Mouse (Mus musculus) embryonic stem cell, embryonic (primary cell): ENCODE measurements around the gene Cdon.
"Not testable (repeated sequence)": the region's sequence is repeated elsewhere in the genome, so short reads cannot be mapped to it uniquely, and the experiment has no call there.

Source experiments
- CTCF ChIA-PET, 4 experiments: fragments of 300-600 bp in 2 of 4; fragments of 350-600 bp in 2 of 4; sonication (Branson Sonifier 250); formaldehyde crosslinking; loops; one replicate each; lab custom pipeline; 2022; ENCODE audit warnings: inconsistent platforms in 2 of 4; lab: Charles Lee
- POLR2A ChIA-PET, 4 experiments: fragments of 300-600 bp in 2 of 4; fragments of 350-600 bp in 2 of 4; sonication (Branson Sonifier 250); formaldehyde crosslinking; loops; one replicate each; lab custom pipeline; 2022; ENCODE audit warnings: antibody characterized with exemption in 4 of 4, inconsistent platforms in 1 of 4; lab: Charles Lee

The Cdon gene

DNA sequence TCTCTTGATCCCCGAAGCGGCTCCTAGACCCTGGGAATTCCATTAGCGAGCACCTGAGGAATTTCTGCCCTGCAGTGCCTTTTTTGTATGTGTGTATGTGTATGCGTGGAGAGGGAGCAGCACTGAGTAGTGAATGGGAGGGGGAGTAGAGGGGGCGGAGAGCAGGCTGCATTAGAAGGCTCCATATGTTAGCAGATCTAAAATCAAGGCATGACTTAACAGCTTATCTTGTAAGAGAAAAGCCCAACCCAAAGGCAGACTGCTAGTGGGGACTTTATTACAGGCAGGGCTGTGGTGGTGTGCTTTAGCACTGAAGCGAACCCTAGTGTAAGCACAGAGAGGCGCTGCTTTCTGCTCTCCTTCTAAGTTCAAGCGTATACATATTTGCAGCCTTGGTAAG, 3.7 kb downstream of the Cdon start:
- CTCF ChIA-PET: no interaction called here
- POLR2A ChIA-PET: interaction anchor here in 1 of 4 experiments (0.8 to 1.4 kb wide), 4 partner anchors 10 to 98 kb away, joined by 3 to 4 read pairs (median 3); no protein-coding TSS in a partner anchor

DNA sequence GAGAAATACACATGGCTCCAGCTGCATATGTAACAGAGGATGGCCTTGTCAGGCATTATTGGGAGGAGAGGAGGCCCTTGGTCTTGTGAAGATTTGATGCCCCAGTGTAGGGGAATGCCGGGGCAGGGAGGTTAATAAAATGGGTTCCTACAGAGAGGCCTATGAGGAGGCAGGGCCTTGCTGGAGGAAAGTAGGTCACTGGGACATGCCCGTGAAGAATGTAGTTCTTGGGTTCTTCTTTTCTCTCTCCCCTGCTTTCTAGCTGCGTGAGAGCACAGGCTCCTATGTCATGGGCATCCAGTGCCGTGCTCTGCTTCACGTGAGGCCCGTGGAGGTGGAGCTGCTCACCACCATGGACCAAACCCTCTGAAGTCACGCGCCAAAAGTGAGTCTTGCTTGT, 9.5 kb downstream of the Cdon start:
- CTCF ChIA-PET: interaction anchor here in 1 of 4 experiments (0.6 kb wide), 1 partner anchor 432 kb away, joined by 4 read pairs; no protein-coding TSS in a partner anchor
- POLR2A ChIA-PET: interaction anchor here in 2 of 4 experiments (1.0 to 1.7 kb wide), 2 partner anchors 8 to 9 kb away, joined by 3 to 5 read pairs; partner anchors contain the start of gene Cdon (in 1 of the 2)

DNA sequence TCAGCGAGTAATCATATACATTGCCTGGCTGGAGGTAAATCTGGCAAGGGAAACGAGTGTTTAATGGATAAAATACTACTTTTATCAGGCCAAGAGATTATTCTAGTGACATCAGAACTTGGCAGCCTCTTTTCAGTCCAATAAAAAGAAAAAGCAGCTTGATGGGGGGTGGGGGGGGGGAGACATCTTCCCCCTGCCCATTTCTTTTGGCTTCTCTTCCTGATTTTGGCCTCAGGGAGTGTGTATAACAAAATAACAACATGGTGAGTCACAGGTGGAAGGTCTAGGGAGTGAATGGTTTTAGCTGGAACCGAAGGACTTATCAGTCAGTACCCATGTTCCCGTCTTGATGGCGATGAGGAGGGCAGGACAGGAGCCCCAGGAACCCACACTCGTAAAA, 10.5 kb downstream of the Cdon start:
- CTCF ChIA-PET: interaction anchor here in 1 of 4 experiments (0.6 kb wide), 1 partner anchor 48 kb away, joined by 4 read pairs; no protein-coding TSS in a partner anchor
- POLR2A ChIA-PET: interaction anchor here in 2 of 4 experiments (0.6 to 1.3 kb wide), 2 partner anchors 10 to 1424 kb away, joined by 3 to 6 read pairs; partner anchors contain the start of gene Cdon (in 1 of the 2)

DNA sequence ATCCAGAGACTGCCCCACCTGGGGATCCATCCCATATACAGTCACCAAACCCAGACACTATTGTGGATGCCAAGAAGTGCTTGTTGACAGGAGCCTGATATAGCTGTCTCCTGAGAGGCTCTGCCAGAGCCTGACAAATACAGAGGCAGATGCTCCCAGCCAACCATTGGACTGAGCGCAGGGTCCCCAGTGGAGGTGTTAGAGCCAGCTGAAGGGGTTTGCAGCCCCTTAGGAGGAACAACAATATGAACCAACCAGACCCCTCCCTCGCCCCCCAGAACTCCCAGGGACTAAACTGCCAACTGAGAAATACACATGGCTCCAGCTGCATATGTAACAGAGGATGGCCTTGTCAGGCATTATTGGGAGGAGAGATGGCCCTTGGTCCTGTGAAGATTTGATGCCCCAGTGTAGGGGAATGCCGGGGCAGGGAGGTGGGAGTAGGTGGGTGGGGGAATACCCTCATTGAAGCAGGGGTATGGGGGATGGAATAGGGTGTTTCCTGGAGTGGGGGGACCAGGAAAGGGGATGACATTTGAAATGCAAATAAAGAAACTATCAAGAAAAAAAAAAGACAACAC, 11.9 kb downstream of the Cdon start:
- POLR2A ChIA-PET: interaction anchor here in 1 of 4 experiments (1.0 kb wide), 1 partner anchor 9 kb away, joined by 4 read pairs; no protein-coding TSS in a partner anchor
- CTCF ChIA-PET: not testable (repeated sequence)

DNA sequence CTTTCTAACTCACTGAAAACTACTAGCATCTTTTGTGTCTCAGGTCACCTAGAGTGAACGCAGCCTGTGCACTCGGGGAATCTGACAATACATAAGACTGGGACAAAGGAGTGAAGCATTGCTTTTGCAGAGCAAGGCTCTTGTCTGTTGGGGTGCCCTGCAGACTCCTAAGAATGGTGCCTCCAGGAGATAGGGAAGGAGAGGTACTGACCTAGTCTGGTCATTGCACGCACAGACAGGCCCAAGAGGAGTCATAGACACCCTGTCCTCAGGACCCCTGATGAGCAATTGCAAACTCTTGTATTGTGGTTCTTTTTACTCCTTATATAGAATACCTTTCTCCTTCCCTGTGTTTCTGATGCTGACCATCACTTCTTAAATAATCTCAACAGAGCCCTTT, 13.4 kb downstream of the Cdon start:
- POLR2A ChIA-PET: interaction anchor here in 2 of 4 experiments (0.6 to 1.3 kb wide), 5 partner anchors 9 to 21 kb away, joined by 3 to 4 read pairs (median 3); no protein-coding TSS in a partner anchor
- CTCF ChIA-PET: interaction anchor here in 1 of 4 experiments (1.4 kb wide), 1 partner anchor 90 kb away, joined by 3 read pairs; no protein-coding TSS in a partner anchor

DNA sequence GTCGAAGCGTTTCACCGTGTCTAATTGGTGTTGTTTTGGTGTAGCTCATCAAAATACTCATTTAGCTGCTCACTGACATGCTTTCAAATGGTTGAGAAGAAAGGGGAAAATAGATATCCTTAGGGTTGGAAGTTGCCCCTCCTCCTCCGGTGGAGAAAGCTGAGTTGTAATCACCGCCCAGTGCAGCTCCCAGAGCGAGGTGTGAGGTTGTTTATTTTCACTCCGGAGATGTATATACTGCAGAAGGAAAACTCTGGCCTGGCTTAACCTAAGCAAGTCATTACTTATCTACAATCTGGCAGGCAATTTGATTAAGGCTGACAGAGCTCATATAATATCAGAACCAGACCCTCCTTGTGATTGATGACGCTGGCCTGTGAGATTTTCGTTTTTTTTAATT, 14.6 kb downstream of the Cdon start:
- ChIA-PET POLR2A (interaction anchor here in 2 of 4 experiments (0.7 to 1.4 kb wide), 6 partner anchors 8 to 443 kb away, joined by 3 to 4 read pairs (median 3); no protein-coding TSS in a partner anchor), CTCF (interaction anchor here in 1 of 4 experiments (1.4 kb wide), 1 partner anchor 89 kb away, joined by 3 read pairs; no protein-coding TSS in a partner anchor)

DNA sequence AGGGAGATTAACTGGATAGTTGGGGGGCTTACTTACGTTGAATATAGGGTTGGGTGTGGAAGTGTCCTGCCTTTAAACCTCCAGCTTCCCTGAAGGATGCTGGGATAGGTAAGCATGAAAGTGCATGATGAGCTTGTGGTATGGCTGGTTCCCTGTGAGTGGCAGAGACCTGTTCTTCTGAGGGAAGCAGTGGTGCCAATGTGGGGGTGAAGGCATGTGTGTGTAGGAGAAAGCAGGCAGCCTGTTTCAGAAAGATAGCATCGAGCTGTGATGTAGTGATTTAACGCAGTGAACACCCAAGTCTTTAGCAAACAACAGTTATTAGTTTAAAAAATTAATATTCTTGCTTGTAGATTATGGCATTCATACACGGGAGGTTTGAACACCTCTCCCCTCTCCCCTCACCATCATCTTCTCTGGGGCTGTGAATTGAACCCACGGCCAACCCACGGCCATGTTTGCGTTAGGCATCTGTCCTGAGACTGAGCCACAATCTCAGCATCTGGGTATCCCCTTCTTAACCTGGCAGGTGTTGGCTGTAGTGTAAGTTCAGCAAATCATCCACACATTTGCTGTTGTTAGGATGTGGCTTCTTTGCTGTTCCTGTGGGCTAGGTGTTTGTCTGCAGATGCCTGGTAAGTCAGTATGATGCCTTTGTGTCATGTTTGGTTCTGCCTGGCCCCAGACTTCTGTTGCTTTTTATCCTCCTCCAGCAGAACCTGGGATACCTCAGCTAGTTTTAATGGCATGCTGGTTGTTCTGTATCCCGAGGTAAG, 17.5 kb downstream of the Cdon start:
- CTCF ChIA-PET: interaction anchor here in 1 of 4 experiments (0.9 kb wide), 1 partner anchor 86 kb away, joined by 3 read pairs; no protein-coding TSS in a partner anchor
- POLR2A ChIA-PET: interaction anchor here in 1 of 4 experiments (1.3 to 2.0 kb wide), 3 partner anchors 9 to 99 kb away, joined by 3 to 7 read pairs (median 3); no protein-coding TSS in a partner anchor

DNA sequence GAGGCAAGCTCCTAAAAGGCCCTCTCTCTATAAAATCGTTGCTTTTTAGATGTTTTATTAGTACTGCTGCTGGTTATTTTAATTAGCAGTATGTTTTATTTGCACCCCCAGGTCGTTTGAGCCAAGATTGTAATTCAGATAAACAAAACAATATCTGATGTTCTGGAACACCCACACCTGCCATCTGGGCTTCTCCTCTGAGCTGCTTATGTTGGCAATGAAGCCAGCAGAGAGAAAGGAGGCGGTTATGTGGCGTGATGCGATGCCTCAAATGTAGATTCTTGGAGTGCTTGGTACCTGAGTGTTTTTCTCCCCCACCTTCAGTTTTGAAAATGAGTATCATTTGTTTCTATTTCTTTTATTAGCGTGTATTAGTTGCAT, 18.1 kb downstream of the Cdon start:
- POLR2A ChIA-PET: interaction anchor here in 1 of 4 experiments (1.3 to 2.0 kb wide), 3 partner anchors 9 to 98 kb away, joined by 3 to 7 read pairs (median 3); no protein-coding TSS in a partner anchor
- CTCF ChIA-PET: no interaction called here

DNA sequence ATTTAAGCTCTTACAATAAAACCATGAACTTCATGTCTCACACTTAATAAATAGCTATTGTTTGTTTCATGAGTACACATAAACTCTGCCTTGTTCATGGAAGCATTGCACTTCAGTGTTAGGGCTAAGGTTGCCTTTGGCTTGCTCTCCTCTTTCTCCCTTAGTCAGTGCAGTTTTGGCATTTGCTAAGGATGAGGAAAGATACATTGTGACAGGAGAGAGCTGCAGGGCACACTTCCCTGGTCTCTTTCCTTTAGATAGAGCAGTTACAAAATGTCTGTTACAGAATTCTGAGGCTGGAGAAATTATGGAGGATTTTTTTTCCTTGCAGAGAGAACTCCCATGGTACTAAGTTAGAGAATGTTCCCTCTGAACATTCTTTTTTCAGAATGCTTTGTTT, 18.8 kb downstream of the Cdon start:
- POLR2A ChIA-PET: no interaction called here
- CTCF ChIA-PET: no interaction called here

DNA sequence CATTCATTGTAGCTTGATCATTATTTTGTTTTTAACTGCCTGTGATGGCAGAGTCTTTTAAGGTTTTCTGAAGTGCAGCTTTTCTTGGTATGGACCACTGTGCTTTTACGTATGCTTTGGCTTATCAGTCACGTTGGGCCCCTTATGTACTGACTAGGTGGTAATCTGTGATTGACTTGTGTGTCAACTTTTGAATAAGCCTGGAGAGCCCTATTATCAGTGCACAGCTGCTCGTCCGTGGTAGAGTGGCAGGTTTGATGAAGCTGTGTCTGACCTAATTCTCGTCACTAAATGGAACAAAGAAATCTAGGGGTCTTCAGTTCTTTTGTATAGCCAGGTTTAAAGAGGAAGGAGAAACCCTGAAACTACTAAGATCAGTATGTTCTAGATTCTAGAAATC, 21.5 kb downstream of the Cdon start:
- CTCF ChIA-PET: interaction anchor here in 1 of 4 experiments (1.0 kb wide), 1 partner anchor 92 kb away, joined by 7 read pairs; no protein-coding TSS in a partner anchor
- POLR2A ChIA-PET: interaction anchor here in 2 of 4 experiments (0.6 to 1.6 kb wide), 4 partner anchors 9 to 116 kb away, joined by 3 to 7 read pairs (median 4); partner anchors contain the start of gene Cdon (in 1 of the 2)

DNA sequence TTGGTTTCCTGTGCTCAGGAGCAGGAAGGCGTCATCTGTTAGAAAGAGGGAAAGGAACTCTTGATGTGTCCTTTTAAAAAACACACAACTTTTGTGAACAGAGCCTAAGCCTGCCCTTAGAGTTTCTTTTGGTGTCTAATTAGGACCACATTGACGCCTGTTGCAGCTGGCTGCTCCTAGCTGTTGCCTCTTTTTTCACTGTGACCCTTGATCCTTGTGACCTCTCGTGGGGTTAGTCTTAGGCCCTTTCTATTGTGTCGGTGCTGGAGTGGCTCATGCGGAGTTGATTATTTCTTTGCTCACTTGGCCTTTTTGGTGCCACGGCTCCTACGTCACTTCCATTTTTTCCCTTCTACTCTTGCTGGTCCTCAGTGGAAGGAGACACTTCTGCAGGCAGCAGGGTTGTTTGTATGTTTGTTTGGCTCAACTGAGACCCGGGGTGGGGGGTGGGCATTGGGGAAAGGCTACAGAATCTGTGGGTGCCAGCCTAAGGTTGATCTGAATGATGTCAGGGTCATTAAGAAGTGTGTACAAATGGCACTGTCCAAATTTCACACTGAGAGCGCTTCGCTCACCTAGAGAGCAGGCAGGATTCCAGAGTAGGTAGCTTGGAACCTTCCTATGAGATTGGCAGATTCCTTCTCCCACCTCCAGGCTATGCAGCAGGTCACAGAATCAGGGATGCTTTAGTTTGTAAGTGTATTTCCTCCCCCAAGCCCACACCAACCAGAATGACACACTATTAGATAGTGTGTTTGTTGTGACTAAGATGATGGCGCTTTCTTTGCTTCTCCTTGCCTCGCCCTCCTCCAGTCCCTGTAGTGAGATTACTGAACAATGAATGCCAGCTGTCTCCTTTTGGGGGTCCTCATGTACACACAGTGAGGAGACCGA, 22.9 kb downstream of the Cdon start:
- CTCF ChIA-PET: interaction anchor here in 1 of 4 experiments (1.0 kb wide), 1 partner anchor 91 kb away, joined by 7 read pairs; no protein-coding TSS in a partner anchor
- POLR2A ChIA-PET: interaction anchor here in 2 of 4 experiments (0.8 to 1.6 kb wide), 6 partner anchors 8 to 119 kb away, joined by 3 to 7 read pairs (median 3); partner anchors contain the start of gene Cdon (in 1 of the 2)

DNA sequence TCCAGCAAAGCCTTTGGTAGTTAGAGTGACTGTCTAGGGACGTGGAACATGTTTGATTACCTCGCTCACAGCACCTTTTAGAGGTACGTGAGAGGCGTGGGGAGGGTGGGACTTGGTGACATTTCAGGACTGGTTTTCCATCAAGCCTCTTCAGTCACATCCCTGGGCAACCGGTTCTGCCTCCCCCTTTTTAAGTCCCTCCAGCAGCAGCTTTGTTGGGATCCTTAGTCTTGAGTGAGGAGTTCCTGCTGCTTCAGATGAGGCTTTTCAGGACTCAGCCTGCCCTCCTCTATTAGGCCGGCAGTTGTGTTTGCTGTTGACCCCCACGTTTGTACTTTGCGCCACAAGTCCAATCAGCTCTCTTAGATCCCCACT, 23.6 kb downstream of the Cdon start:
- POLR2A ChIA-PET: interaction anchor here in 1 of 4 experiments (0.8 kb wide), 1 partner anchor 89 kb away, joined by 3 read pairs; no protein-coding TSS in a partner anchor

DNA sequence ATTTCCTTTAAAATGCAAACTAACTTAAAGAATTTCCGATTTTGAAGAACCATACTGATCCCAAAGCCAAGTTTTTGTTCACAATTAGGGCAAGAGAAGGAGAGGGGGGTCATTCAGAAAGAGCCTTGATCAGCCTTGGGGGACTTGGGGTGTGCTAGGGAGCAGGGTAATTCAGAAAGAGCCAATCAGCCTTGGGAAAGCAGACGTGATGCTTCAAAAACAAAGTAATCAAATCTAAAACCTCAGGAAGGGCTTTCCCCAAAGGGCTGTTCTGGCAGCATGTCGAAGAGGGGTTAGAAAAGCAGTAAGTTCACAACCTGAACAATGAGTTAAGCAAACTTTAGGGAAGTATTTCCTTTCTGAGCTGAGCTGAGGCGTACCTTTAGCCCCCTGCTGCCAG, 26.0 kb downstream of the Cdon start:
- POLR2A ChIA-PET: no interaction called here

More for the DNA sequence above, 23.6 kb downstream of the Cdon start:
- CTCF ChIA-PET: no interaction called here

DNA sequence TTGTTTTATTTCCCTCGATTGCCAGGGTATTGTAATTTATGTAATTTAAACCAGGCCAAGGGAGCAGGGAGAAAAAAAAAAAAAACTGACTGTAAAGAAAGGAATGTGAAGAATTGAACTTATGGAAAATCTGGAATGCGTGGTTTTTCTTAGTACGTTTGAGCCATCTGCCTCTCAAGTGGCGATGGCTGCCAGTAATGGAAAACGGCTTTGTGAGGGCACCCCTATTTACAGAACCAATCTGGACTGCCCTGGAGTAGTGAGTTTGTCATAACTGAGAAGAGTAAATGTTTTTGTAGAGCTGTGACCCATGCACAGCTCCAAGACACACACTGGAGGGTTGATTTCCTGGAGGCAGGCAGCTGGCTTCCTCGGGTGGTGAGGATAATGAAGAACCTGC, 32.4 kb downstream of the Cdon start:
- ChIA-PET CTCF (no interaction called here), POLR2A (interaction anchor here in 1 of 4 experiments (1.0 kb wide), 1 partner anchor 19 kb away, joined by 3 read pairs; no protein-coding TSS in a partner anchor)

More for the DNA sequence above, 26.0 kb downstream of the Cdon start:
- CTCF ChIA-PET: no interaction called here

DNA sequence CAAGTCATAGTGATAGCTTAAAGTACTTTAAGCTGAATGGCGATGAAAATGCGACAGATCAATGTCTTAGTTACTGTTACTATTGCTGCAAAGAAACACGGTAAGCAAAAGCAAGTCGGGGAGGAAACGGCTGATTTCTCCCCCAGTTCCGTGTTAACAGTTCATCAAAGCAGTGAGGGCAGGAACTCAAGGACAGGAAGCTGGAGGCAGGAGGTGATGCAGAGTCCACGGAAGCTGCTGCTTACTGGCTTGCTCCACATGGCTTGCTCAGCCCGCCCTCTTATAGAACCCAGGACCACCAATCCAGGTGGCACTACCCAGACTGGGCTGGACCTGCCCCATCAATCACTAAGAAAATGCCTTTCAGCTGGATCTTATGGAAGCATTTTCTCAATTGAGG, 38.7 kb downstream of the Cdon start:
- ChIA-PET POLR2A (no interaction called here), CTCF (no interaction called here)

DNA sequence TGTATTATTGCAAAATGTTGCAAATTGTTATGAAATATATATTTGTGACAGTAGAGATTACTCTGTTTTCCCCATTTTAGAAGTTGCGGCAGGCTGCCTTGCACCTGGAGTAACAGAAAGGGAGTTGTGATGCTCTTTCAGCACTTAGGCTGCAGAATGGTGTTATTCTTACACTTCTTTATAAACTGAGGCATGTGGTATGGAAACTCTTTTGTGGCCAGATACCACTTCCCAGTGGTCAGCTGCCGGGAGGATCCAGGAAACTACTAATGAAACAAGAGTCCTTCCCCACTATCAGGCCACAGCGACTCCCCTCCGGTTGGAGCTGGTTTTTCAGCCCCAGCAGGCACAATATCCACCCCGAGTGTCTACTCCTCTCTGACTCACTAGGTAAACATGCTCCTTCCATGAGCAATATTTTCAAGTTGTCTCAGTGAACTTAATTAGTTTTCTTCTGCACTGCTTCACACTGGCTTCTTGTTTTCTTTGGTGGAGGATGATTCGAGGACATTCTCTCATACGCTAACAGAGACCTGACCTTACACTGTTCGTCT, 46.4 kb downstream of the Cdon start:
- ChIA-PET CTCF (interaction anchor here in 2 of 4 experiments (0.6 to 1.7 kb wide), 3 partner anchors 57 to 68 kb away, joined by 3 to 7 read pairs (median 3); no protein-coding TSS in a partner anchor), POLR2A (interaction anchor here in 2 of 4 experiments (0.7 to 1.8 kb wide), 4 partner anchors 22 to 30 kb away, joined by 3 to 6 read pairs (median 4); no protein-coding TSS in a partner anchor)

DNA sequence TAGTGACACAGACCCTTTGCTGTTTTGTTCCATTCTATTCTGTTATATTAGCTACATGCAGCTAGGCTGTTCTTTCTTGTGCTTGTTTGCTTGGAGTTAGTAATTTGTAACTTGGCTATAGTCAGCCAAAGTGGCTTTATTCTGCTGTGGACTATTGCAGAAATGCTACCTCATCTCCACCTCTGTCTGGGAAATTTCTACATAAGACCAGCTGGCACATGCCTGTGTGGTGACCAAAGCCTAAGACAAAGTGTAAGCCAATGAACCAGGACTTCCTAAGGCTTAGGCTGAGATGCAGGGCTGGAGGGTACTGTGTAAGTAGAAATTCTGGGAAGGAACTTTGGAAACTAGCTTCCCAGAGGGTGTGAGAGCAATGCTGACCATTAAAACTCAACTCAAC, 48.0 kb downstream of the Cdon start:
- ChIA-PET CTCF (no interaction called here), POLR2A (no interaction called here)
